Mouse (Mus musculus) embryonic fibroblast, embryonic 13.5 days (primary cell): ENCODE results near the gene Mff.

Source experiments
- CTCF ChIP-seq: IDR thresholded peaks from 2 replicates; pipeline ENCODE4 v1.5.1; 2011; ENCODE audit warnings: mild to moderate bottlenecking, control low read depth, low read length, moderate library complexity, borderline replicate concordance; ENCODE audit not compliant: insufficient read depth
- POLR2A ChIP-seq: IDR thresholded peaks from 2 replicates; pipeline ENCODE4 v1.6.1; 2011; ENCODE audit warnings: low read depth, mild to moderate bottlenecking, control low read depth, low read length, moderate library complexity

GRCm38 (mm10) chr1:82792238-82792637 lies 67.5 kb downstream of the Mff start:
- no peak for TF ChIP-seq CTCF
- no peak for TF ChIP-seq POLR2A
